Mouse (Mus musculus) intestine, postnatal 0 days (tissue): ENCODE measurements around the gene Rpl22l1. TPM values are rescaled to one million over a fixed set of nuclear protein-coding genes. Genes with fewer than 3 reads are reported as not detected.

Experiments used
- ATAC-seq: fragments of 200-750 bp; cut with Nextera tagmentation; 2 replicates; pipeline ENCODE4 v1.8.0; 2017; ENCODE audit warnings: mild to moderate bottlenecking, moderate TSS enrichment, moderate library complexity
- H3K27ac ChIP-seq: fragments of 300-500 bp; sonication (generic); 2 replicates; pipeline ENCODE4 v1.5.1; 2014; ENCODE audit warnings: mild to moderate bottlenecking, low read depth, low read length, moderate library complexity
- H3K27me3 ChIP-seq: fragments of 300-500 bp; sonication (generic); replicated peaks from 2 replicates; pipeline ENCODE4 v1.6.1; 2014; ENCODE audit warnings: low read length, mixed read lengths; ENCODE audit not compliant: control insufficient read depth, insufficient read depth
- H3K36me3 ChIP-seq: fragments of 300-500 bp; sonication (generic); 2 replicates; pipeline ENCODE4 v1.6.1; 2014; ENCODE audit warnings: mild to moderate bottlenecking, moderate library complexity; ENCODE audit not compliant: control insufficient read depth, insufficient read depth
- H3K4me1 ChIP-seq: fragments of 300-500 bp; sonication (generic); replicated peaks from 2 replicates; pipeline ENCODE4 v1.6.1; 2014; ENCODE audit warnings: antibody characterized with exemption, low read length, mixed read lengths; ENCODE audit not compliant: control insufficient read depth, insufficient read depth
- H3K4me2 ChIP-seq: fragments of 300-500 bp; sonication (generic); replicated peaks from 2 replicates; pipeline ENCODE4 v1.6.1; 2014; ENCODE audit warnings: low read depth, mild to moderate bottlenecking, moderate library complexity
- H3K4me3 ChIP-seq: fragments of 300-500 bp; sonication (generic); 2 replicates; pipeline ENCODE4 v1.5.1; 2014; ENCODE audit warnings: low read depth, low read length
- H3K9ac ChIP-seq: fragments of 300-500 bp; sonication (generic); 2 replicates; pipeline ENCODE4 v1.6.1; 2014; ENCODE audit warnings: mild to moderate bottlenecking, low read depth, low read length
- H3K9me3 ChIP-seq: fragments of 300-500 bp; sonication (generic); 2 replicates; pipeline ENCODE4 v1.6.1; 2016; ENCODE audit warnings: mixed run types; ENCODE audit not compliant: control insufficient read depth
- CTCF ChIP-seq: sonication (generic); IDR thresholded peaks from 2 replicates; pipeline ENCODE4 v1.5.1; 2016; ENCODE audit warnings: low read depth, mild to moderate bottlenecking, control low read depth, antibody characterized with exemption, moderate library complexity
- WGBS: fragments of 180-500 bp; shearing (Covaris S2); extraction: QIAGEN DNeasy Blood & Tissue Kit; methylation state at CpG from one replicate; pipeline ENCODE4 v1.1.7; 2014; 5-methylcytosine and 5-hydroxymethylcytosine counted together
- polyA plus RNA-seq: library from polyadenylated mRNA; unstranded; fragments of >200 nt; fragmentation: Nextera tagmentation; extraction: Ambion mirVana; gene quantifications from 2 replicates; pipeline ENCODE4 v1.2.1, GENCODE M21; 2015

Rpl22l1 gene
- polyA plus RNA-seq, 1 experiment from 2014 or later = 444 TPM

- WGBS = 35% methylated on average over 14 of the region's 14 CpGs
- Histone ChIP-seq H3K4me3 (peak overlapping the region; percentile 61), H3K4me1 (no peaks in the 10 kb centered on the region; the same call in 1 of the 2 replicates), H3K4me2 (peak overlapping the region; percentile 99), H3K9ac (peak overlapping the region; percentile 35), H3K36me3 (no peaks in the 10 kb centered on the region), H3K9me3 (no peaks in the 10 kb centered on the region), H3K27ac (no peak overlapping the region), H3K27me3 (no peaks in the 10 kb centered on the region)
- no peak for TF ChIP-seq CTCF
- ATAC-seq = no peak
These were observed 23.4 kb upstream of the Rpl22l1 start for GRCm38 (mm10) chr3:28781848-28782247.

GRCm38 (mm10) chr3:28784176-28784575, 21.1 kb upstream of the Rpl22l1 start:
- Histone ChIP-seq H3K36me3 (no peaks in the 10 kb centered on the region), H3K27me3 (no peaks in the 10 kb centered on the region), H3K4me3 (no peak overlapping the region), H3K4me1 (no peaks in the 10 kb centered on the region; the same call in 1 of the 2 replicates), H3K9me3 (no peaks in the 10 kb centered on the region), H3K9ac (no peak overlapping the region), H3K27ac (no peak overlapping the region), H3K4me2 (no peak overlapping the region)
- 85% methylated on average over 2 of the region's 2 CpGs for WGBS
- TF ChIP-seq CTCF = no peak
- no peak for ATAC-seq

DNA sequence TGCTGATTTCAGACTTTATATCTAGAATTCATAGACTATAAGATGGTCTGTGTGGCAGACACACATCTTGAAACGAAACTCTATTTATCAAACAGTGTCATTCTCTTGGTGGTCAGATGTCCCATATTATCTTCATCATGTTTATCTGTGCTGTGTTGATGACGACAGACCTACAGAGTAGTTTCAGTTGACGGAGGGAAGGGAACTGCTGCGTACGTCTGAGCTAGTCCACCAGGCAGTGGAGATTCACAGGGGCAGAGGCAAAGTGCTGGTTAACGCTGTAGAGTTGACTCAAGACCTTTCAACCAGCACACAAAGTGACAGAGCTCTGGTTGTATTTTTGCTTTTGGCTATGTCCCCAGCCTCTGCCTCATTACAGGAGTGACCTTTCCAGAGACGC, 10.4 kb upstream of the Rpl22l1 start:
- no peaks in the 10 kb centered on the region for H3K4me1 ChIP-seq
- ATAC-seq = no peak
- WGBS = 81% methylated on average over 7 of the region's 7 CpGs
- H3K4me3 ChIP-seq = no peak overlapping the region
- no peak overlapping the region for H3K9ac ChIP-seq
- H3K9me3 ChIP-seq = no peaks in the 10 kb centered on the region
- H3K4me2 ChIP-seq = no peak overlapping the region
- no peak for TF ChIP-seq CTCF
- H3K27ac ChIP-seq = no peak overlapping the region
- no peaks in the 10 kb centered on the region for H3K36me3 ChIP-seq
- no peaks in the 10 kb centered on the region for H3K27me3 ChIP-seq

DNA sequence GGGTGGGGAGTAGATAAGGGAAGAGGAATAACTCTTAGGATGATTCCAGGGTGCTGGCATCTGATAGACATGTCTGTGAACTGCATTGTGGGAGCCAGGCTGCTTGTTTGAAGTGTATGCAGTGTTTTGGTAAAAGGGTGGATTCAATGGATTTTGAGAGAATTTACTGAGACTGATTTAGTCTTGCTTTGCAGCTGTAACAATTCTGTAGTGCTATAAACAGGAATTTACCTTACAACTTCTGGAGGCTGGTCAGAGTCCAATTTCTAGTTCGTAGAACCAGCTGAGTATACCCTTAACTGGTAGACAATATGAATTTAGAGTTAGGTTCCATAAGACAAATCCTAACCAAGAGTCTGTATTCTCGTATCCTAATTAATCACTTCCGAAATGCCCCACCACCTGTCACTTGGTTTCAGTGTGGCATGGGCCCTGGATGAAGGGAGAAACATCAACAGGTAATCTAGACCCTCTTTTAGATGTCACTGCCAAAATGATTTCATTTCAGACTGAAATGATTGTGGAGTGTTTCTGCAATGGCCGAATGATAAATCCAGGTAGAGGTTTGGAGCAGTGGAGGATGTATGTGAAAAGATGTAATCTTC, 2.9 kb downstream of the Rpl22l1 start:
- WGBS = 82% methylated on average over 4 of the region's 4 CpGs
- no peak overlapping the region for H3K4me2 ChIP-seq
- no peak for TF ChIP-seq CTCF
- no peak overlapping the region for H3K9ac ChIP-seq
- no peak overlapping the region for H3K27ac ChIP-seq
- peaks cover 12% of the 10 kb centered on the region; the same call in 1 of the 2 replicates for H3K36me3 ChIP-seq
- no peak overlapping the region for H3K4me3 ChIP-seq
- H3K4me1 ChIP-seq = no peaks in the 10 kb centered on the region
- ATAC-seq = no peak
- no peaks in the 10 kb centered on the region for H3K9me3 ChIP-seq
- H3K27me3 ChIP-seq = no peaks in the 10 kb centered on the region

DNA sequence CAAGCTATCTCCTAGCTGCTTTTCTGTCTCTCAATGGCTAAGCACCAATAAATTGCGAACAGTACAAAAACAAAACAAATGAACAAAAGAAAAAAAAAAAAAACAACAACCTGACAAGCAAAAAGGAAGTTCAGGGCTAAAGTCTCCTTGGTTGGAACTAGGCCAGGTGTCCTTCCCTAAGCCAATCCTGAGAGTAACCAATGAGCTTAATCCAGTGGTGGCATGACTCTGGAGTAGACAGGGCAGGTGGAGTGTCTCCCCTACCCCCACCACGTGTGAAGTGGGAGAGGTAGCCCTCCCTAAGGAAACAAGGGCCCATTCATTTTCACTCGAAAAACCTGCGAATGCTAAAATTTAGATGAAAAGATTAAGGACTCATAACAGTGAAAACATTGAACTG, 6.2 kb downstream of the Rpl22l1 start:
- no peak for TF ChIP-seq CTCF
- H3K27ac ChIP-seq = no peak overlapping the region
- WGBS = 67% methylated on average over 4 of the region's 4 CpGs
- H3K27me3 ChIP-seq = no peaks in the 10 kb centered on the region
- no peak overlapping the region for H3K9ac ChIP-seq
- no peak overlapping the region for H3K4me3 ChIP-seq
- no peak overlapping the region for H3K4me2 ChIP-seq
- H3K4me1 ChIP-seq = no peaks in the 10 kb centered on the region
- no peaks in the 10 kb centered on the region for H3K9me3 ChIP-seq
- no peak for ATAC-seq
- H3K36me3 ChIP-seq = peaks cover 12% of the 10 kb centered on the region; the same call in 1 of the 2 replicates

- H3K27ac ChIP-seq = no peak overlapping the region
- no peak overlapping the region for H3K4me3 ChIP-seq
- whole genome bisulfite sequencing = 10% methylated on average over 4 of the region's 4 CpGs
- H3K27me3 ChIP-seq = no peaks in the 10 kb centered on the region
- no peaks in the 10 kb centered on the region for H3K36me3 ChIP-seq
- no peaks in the 10 kb centered on the region for H3K9me3 ChIP-seq
- peak; percentile 81 for TF ChIP-seq CTCF
- H3K9ac ChIP-seq = no peak overlapping the region
- no peaks in the 10 kb centered on the region for H3K4me1 ChIP-seq
- ATAC-seq = no peak
- no peak overlapping the region for H3K4me2 ChIP-seq
These were observed 9.1 kb downstream of the Rpl22l1 start for GRCm38 (mm10) chr3:28814361-28814760.
